Mouse (Mus musculus) heart, embryonic 15.5 days (tissue): Measurements from ENCODE around the gene Dzip3. TPM values are rescaled to one million over a fixed set of nuclear protein-coding genes. Genes with fewer than 3 reads are reported as not detected.

Source experiments
- ATAC-seq: fragments of 200-750 bp; cut with Nextera tagmentation; replicated peaks from 2 replicates; pipeline ENCODE4 v1.8.0; 2017; ENCODE audit warnings: low read depth, moderate TSS enrichment; ENCODE audit not compliant: insufficient number of reproducible peaks, insufficient read depth, low FRiP score
- H3K27ac ChIP-seq: fragments of 300-500 bp; sonication (generic); 2 replicates; pipeline ENCODE4 v1.5.1; 2015; ENCODE audit warnings: mild to moderate bottlenecking, inconsistent platforms
- H3K27me3 ChIP-seq: fragments of 300-500 bp; sonication (generic); 2 replicates; pipeline ENCODE4 v1.6.1; 2015; ENCODE audit warnings: inconsistent platforms
- H3K36me3 ChIP-seq: fragments of 300-500 bp; sonication (generic); 2 replicates; pipeline ENCODE4 v1.6.1; 2015; ENCODE audit warnings: mild to moderate bottlenecking, inconsistent platforms
- H3K4me1 ChIP-seq: fragments of 300-500 bp; sonication (generic); replicated peaks from 2 replicates; pipeline ENCODE4 v1.6.1; 2015; ENCODE audit warnings: inconsistent platforms
- H3K4me2 ChIP-seq: fragments of 300-500 bp; sonication (generic); 2 replicates; pipeline ENCODE4 v1.6.1; 2015; ENCODE audit warnings: inconsistent platforms, mild to moderate bottlenecking, moderate library complexity
- H3K4me3 ChIP-seq: fragments of 300-500 bp; sonication (generic); 2 replicates; pipeline ENCODE4 v1.5.1; 2015; ENCODE audit warnings: mild to moderate bottlenecking, inconsistent platforms
- H3K9ac ChIP-seq: fragments of 300-500 bp; sonication (generic); 2 replicates; pipeline ENCODE4 v1.6.1; 2015; ENCODE audit warnings: mild to moderate bottlenecking, inconsistent platforms
- H3K9me3 ChIP-seq: fragments of 300-500 bp; sonication (generic); replicated peaks from 2 replicates; pipeline ENCODE4 v1.6.1; 2016; ENCODE audit warnings: inconsistent platforms
- WGBS: fragments of 180-500 bp; shearing (Covaris S2); methylation state at CpG from one replicate; pipeline ENCODE4 v1.1.7; 2015; ENCODE audit warnings: mixed read lengths; 5-methylcytosine and 5-hydroxymethylcytosine counted together
- polyA plus RNA-seq: library from polyadenylated mRNA; unstranded; fragments of >200 nt; fragmentation: Nextera tagmentation; extraction: Ambion mirVana; gene quantifications from 2 replicates; pipeline ENCODE4 v1.2.1, GENCODE M21; 2015

The Dzip3 gene
- 14.9 and 15.4 TPM in 2 replicates for polyA plus RNA-seq

- Histone ChIP-seq H3K4me1 (peaks cover 9% of the 10 kb centered on the region), H3K4me2 (peak within 1 kb of the TSS; percentile 72)
- under 1% methylated on average over 74 of the region's 74 CpGs for WGBS
Observed at GRCm38 (mm10) chr16:48993559-48994342, at the start of gene Dzip3, which contains the start of gene Cip2a. TSS of gene Dzip3 (minus strand) at chr16:48994165. TSS of gene Cip2a (plus strand) at chr16:48994185.

GRCm38 (mm10) chr16:49040554-49041221 is 46.7 kb upstream of the Dzip3 start:
- H3K27ac ChIP-seq, result no peak overlapping the region

More at GRCm38 (mm10) chr16:48993559-48994342, at the start of gene Dzip3, which contains the start of gene Cip2a:
- Histone ChIP-seq H3K36me3 (peaks cover 4% of the 10 kb centered on the region; the same call in 1 of the 2 replicates), H3K4me3 (peak within 1 kb of the TSS; percentile 85), H3K27me3 (no peaks in the 10 kb centered on the region), H3K27ac (peak within 1 kb of the TSS; percentile 94), H3K9me3 (no peaks in the 10 kb centered on the region), H3K9ac (peak within 1 kb of the TSS; percentile 98)
- peak; percentile 98 for ATAC-seq

GRCm38 (mm10) chr16:49037771-49038170 is 43.8 kb upstream of the Dzip3 start:
- Histone ChIP-seq H3K4me2 (no peak overlapping the region), H3K27ac (no peak overlapping the region), H3K9ac (no peak overlapping the region), H3K4me3 (no peak overlapping the region), H3K9me3 (no peaks in the 10 kb centered on the region), H3K27me3 (no peaks in the 10 kb centered on the region), H3K4me1 (no peaks in the 10 kb centered on the region), H3K36me3 (no peaks in the 10 kb centered on the region)
- no peak for ATAC-seq
- WGBS, result 67% methylated on average over 4 of the region's 4 CpGs

More at GRCm38 (mm10) chr16:49040554-49041221, 46.7 kb upstream of the Dzip3 start:
- no peak for ATAC-seq
- no peaks in the 10 kb centered on the region for H3K36me3 ChIP-seq
- H3K9me3 ChIP-seq, result no peaks in the 10 kb centered on the region
- H3K4me1 ChIP-seq, result no peaks in the 10 kb centered on the region
- 72% methylated on average over 3 of the region's 3 CpGs for WGBS
- no peak overlapping the region for H3K9ac ChIP-seq
- no peak overlapping the region for H3K4me2 ChIP-seq
- H3K27me3 ChIP-seq, result no peaks in the 10 kb centered on the region
- no peak overlapping the region for H3K4me3 ChIP-seq

GRCm38 (mm10) chr16:49035852-49036251 is 41.9 kb upstream of the Dzip3 start:
- no peak overlapping the region for H3K4me2 ChIP-seq
- no peak for ATAC-seq
- 70% methylated on average over 4 of the region's 4 CpGs for whole genome bisulfite sequencing

DNA sequence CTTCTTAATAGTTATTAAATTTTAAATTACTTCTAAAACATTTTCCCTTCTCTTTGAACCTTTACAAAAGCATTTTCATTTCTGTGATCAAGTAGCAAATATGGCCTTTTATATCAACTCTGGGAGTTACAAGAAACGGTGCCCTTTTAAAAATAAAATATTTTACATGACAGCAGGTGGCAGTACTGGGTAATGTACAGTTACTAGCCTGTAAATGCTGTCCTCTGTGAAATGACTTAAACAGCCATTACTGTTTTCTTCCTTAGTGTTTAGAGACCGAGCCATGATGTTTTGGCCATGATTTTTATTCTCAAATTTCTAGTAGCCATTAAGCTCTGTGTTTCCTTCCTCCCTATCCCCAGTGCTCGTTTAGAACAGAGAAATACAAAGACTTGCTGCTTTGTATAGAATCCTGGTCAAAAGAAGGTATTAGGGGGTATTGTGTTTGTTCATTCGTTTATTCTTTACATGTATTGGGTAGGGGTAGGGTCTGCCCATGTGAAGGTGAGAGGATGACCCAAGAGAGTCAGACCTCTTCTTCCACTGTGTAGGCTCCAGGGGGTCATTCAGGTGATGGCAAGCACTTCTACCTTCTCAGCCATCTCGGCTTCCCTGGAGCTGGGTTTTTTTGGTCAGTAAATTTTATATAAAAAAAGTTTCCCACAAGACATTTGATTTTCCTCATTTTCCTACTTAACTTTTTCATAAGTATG is 22.8 kb upstream of the Dzip3 start:
- WGBS, result 82% methylated on average over 5 of the region's 5 CpGs
- no peaks in the 10 kb centered on the region for H3K4me1 ChIP-seq
- H3K4me3 ChIP-seq, result no peak overlapping the region
- H3K36me3 ChIP-seq, result peaks cover 25% of the 10 kb centered on the region
- H3K27ac ChIP-seq, result no peak overlapping the region
- H3K9me3 ChIP-seq, result no peaks in the 10 kb centered on the region
- no peak overlapping the region for H3K9ac ChIP-seq
- H3K4me2 ChIP-seq, result no peak overlapping the region
- ATAC-seq, result no peak
- H3K27me3 ChIP-seq, result no peaks in the 10 kb centered on the region

More at GRCm38 (mm10) chr16:49035852-49036251, 41.9 kb upstream of the Dzip3 start:
- no peak overlapping the region for H3K27ac ChIP-seq
- no peaks in the 10 kb centered on the region for H3K9me3 ChIP-seq
- no peak overlapping the region for H3K4me3 ChIP-seq
- no peak overlapping the region for H3K9ac ChIP-seq
- no peaks in the 10 kb centered on the region for H3K27me3 ChIP-seq
- no peaks in the 10 kb centered on the region for H3K36me3 ChIP-seq
- no peaks in the 10 kb centered on the region for H3K4me1 ChIP-seq

- no peak for ATAC-seq
- Histone ChIP-seq H3K36me3 (peaks cover 38% of the 10 kb centered on the region), H3K9me3 (no peaks in the 10 kb centered on the region), H3K4me2 (no peak overlapping the region), H3K27ac (no peak overlapping the region), H3K4me3 (no peak overlapping the region), H3K27me3 (no peaks in the 10 kb centered on the region), H3K9ac (no peak overlapping the region), H3K4me1 (no peaks in the 10 kb centered on the region)
- 92% methylated on average over 5 of the region's 5 CpGs for whole genome bisulfite sequencing
Observed at GRCm38 (mm10) chr16:49004151-49004550, 10.2 kb upstream of the Dzip3 start.

- peak overlapping the region; percentile 68 for H3K9ac ChIP-seq
- H3K4me1 ChIP-seq, result peaks cover 9% of the 10 kb centered on the region
- H3K4me2 ChIP-seq, result peak overlapping the region; percentile 72
- no peaks in the 10 kb centered on the region for H3K27me3 ChIP-seq
- H3K4me3 ChIP-seq, result peak overlapping the region; percentile 85
- peak overlapping the region; percentile 41; the same call in 1 of the 2 replicates for H3K27ac ChIP-seq
- peaks cover 8% of the 10 kb centered on the region for H3K36me3 ChIP-seq
- WGBS, result 0% methylated on average over 18 of the region's 18 CpGs
- H3K9me3 ChIP-seq, result no peaks in the 10 kb centered on the region
- peak; percentile 12; the same call in 1 of the 2 replicates for ATAC-seq
Observed at GRCm38 (mm10) chr16:48994343-48994693, 353 bp upstream of the Dzip3 start.

DNA sequence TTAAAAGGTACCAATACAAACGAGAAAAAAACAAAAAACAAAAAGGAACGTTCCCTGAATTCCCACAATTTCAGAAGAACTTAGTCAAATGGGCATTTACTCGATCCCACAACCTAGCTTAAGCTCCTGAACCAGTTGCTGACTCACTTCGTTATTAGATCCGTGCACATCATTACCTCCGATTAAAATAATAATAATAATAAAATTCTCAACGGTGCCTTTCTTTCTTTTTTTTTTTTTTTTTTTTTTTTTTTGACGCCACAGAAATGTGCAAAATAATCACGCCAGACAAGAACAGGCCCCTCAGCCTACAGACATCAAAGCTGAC is 770 bp downstream of the Dzip3 start:
- no peak for ATAC-seq
- Histone ChIP-seq H3K4me1 (peaks cover 9% of the 10 kb centered on the region), H3K4me3 (peak overlapping the region; percentile 85)

DNA sequence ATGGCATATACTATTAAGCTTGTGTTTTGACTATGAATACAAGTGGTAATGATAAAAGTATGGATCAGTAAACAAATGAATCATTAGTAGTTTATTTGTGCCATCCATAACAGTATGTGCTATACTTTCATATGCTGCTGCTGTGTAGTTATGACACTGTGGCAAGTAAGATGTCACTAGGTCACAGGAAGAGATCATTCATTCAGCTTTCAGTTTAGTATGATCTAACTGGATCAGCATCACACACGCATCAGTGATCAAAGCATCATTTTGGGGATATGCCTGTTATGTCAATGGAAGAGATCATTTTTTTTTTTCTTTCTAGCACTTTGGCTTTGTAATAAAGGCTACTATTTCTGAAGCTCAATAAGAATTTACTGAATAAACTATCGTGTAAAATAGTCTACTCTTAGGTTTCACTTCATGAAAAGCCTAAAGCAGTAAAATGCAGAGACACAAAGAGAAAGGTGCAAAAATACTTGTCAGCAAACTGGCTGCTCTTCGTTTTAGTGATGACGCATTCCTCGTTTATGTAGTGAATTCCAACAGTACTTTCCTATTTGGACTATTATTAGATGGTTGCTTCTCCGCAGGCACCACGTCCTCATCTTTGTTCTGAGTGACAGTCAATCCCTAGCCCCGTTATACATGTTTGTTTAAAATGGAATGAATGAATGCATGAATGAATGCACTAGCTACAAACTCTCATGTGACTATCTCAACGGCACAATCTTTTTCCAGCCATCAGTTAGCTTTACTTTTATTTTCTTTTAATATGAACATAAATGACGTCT is 1.3 kb downstream of the Dzip3 start:
- Histone ChIP-seq H3K4me1 (peaks cover 9% of the 10 kb centered on the region), H3K27me3 (no peaks in the 10 kb centered on the region), H3K9ac (peak overlapping the region; percentile 98), H3K27ac (peak overlapping the region; percentile 94), H3K4me2 (peak overlapping the region; percentile 60), H3K36me3 (no peaks in the 10 kb centered on the region), H3K9me3 (no peaks in the 10 kb centered on the region), H3K4me3 (peak overlapping the region; percentile 85)
- 22% methylated on average over 10 of the region's 10 CpGs for WGBS
- ATAC-seq, result no peak

More for the DNA sequence above, 770 bp downstream of the Dzip3 start:
- Histone ChIP-seq H3K4me2 (peak overlapping the region; percentile 60), H3K36me3 (no peaks in the 10 kb centered on the region), H3K27ac (peak overlapping the region; percentile 94), H3K27me3 (no peaks in the 10 kb centered on the region), H3K9ac (peak overlapping the region; percentile 98), H3K9me3 (no peaks in the 10 kb centered on the region)
- 2% methylated on average over 9 of the region's 9 CpGs for WGBS

- no peak overlapping the region for H3K4me3 ChIP-seq
- H3K27ac ChIP-seq, result no peak overlapping the region
- H3K9ac ChIP-seq, result no peak overlapping the region
- no peak for ATAC-seq
- no peaks in the 10 kb centered on the region for H3K27me3 ChIP-seq
- H3K4me2 ChIP-seq, result no peak overlapping the region
- H3K9me3 ChIP-seq, result no peaks in the 10 kb centered on the region
- no peaks in the 10 kb centered on the region for H3K36me3 ChIP-seq
- H3K4me1 ChIP-seq, result peaks cover 11% of the 10 kb centered on the region
Observed at GRCm38 (mm10) chr16:48989700-48990099, 4.3 kb downstream of the Dzip3 start.
